Mouse (Mus musculus) megakaryocyte, embryonic 14.5 days (primary cell): ENCODE results near the gene Pdgfb.

Source experiments
- FLI1 ChIP-seq: IDR thresholded peaks from 2 replicates; pipeline ENCODE4 v1.6.1; 2012; ENCODE audit warnings: low read length, inconsistent platforms, mixed read lengths
- GATA1 ChIP-seq: IDR thresholded peaks from 3 replicates; pipeline ENCODE4 v1.6.1; 2012; ENCODE audit warnings: mixed read lengths, low read length, inconsistent platforms, borderline replicate concordance

DNA sequence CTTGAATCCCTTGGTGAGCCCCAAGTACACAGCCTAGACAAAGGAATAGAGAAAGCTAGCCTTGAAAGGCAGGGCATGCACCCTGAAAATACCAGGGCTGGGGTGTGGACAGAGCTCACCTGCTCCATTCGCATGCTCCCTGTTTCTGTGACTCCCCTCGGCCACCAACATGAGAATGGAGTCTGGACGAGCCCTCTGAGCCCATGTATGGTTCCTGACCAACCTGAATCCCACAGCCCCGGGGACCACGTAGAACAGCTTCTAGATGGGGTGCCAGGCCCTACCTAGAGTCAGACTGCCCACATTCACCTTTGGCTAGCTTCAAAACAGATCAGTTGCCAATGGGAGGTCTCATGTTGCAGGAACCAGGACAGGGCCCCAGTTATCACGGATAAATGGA lies 63.6 kb downstream of the Pdgfb start:
- no peak for TF ChIP-seq GATA1
- TF ChIP-seq FLI1: no peak
